12 mouse cellular contexts compared by ENCODE assay signal in genomic region chr4:104988102-104988501, GRCm38 (mm10).
DNase-seq lines count a peak whose midpoint lies in the region; TF ChIP-seq lines count a peak whose summit lies in the region.
"Had no signal": no experiment of that assay in that cellular context is flagged by ENCODE, and none has a peak within 500 bp of the region (broad histone marks: within the 10 kb centered on the region; RNA-seq: fewer than 3 reads in every experiment).

No protein-coding gene starts in this region.

- H3K9ac ChIP-seq in ES-E14 (ENCODE audit: insufficient read depth, low read depth, low read length, poor library complexity, severe bottlenecking) = no peak overlapping the region
- H3K9ac ChIP-seq: forebrain, embryonic 12.5 days; heart, embryonic 15.5 days; limb, embryonic 15.5 days; midbrain, embryonic 12.5 days had no signal

- no peaks in the 10 kb centered on the region for H3K36me3 ChIP-seq in ES-E14 (ENCODE audit: control insufficient read depth, insufficient read depth, low read length, poor library complexity, severe bottlenecking)
- H3K36me3 ChIP-seq: forebrain, embryonic 12.5 days; heart, embryonic 15.5 days; limb, embryonic 15.5 days; midbrain, embryonic 12.5 days had no signal

- no peaks in the 10 kb centered on the region for H3K4me1 ChIP-seq in ES-E14 (ENCODE audit: control insufficient read depth in 2 of 2, insufficient read depth in 2 of 2, low read length in 2 of 2, poor library complexity in 1 of 2)
- H3K4me1 ChIP-seq: forebrain, embryonic 12.5 days; heart, embryonic 15.5 days; limb, embryonic 15.5 days; midbrain, embryonic 12.5 days had no signal

- no peak overlapping the region for H3K4me3 ChIP-seq in ES-E14 (ENCODE audit: insufficient read depth in 1 of 2, low read depth in 1 of 2, low read length in 2 of 2, poor library complexity in 1 of 2, severe bottlenecking in 1 of 2)
- H3K4me3 ChIP-seq: forebrain, embryonic 12.5 days; heart, embryonic 15.5 days; limb, embryonic 15.5 days; midbrain, embryonic 12.5 days had no signal

- DNase-seq in 3T3-L1 (ENCODE audit: low read depth, low spot score) (peak; percentile 84), ES-E14 (ENCODE audit: low read depth, low spot score) (no peak)
- DNase-seq in adrenal gland, postnatal 36 days = peak; percentile 52 to 71
- DNase-seq in gonadal fat pad, adult 2 months (ENCODE audit: low read depth) = peak; percentile 42
- DNase-seq in kidney, postnatal 4 days = no peak
- no peak for DNase-seq in thymus, postnatal 36 days
- DNase-seq in layer of hippocampus, postnatal 36 days = no peak
- DNase-seq: thymus, adult 2 months had no signal

- in situ Hi-C loops in ES-E14 (cut with MboI; ENCODE audit: low sequenced_read_pairs in 2 of 2, unreplicated experiment in 2 of 2) = no loop called here

- no peaks in the 10 kb centered on the region for H3K9me3 ChIP-seq in ES-E14 (ENCODE audit: control insufficient read depth, insufficient read depth, low read depth, low read length)
- H3K9me3 ChIP-seq: forebrain, embryonic 12.5 days; heart, embryonic 15.5 days; limb, embryonic 15.5 days; midbrain, embryonic 12.5 days had no signal

- H3K27ac ChIP-seq in ES-E14 (ENCODE audit: insufficient read depth, low read depth, low read length, poor library complexity, severe bottlenecking) = no peak overlapping the region
- H3K27ac ChIP-seq: forebrain, embryonic 12.5 days; heart, embryonic 15.5 days; limb, embryonic 15.5 days; midbrain, embryonic 12.5 days had no signal

TF ChIP-seq in ES-E14, 5 proteins besides CTCF, POLR2A, EP300 and RAD21:
- no peak for TF ChIP-seq ZC3H11A (IDR thresholded peaks at IDR 0.05; ENCODE audit: borderline replicate concordance, low read depth, low read length)
- peak; percentile 74; the same call in 1 of the 2 replicates for TF ChIP-seq ZNF384 (IDR thresholded peaks at IDR 0.05; ENCODE audit: low read depth, low read length)

Comparison
In these comparisons a context has a peak if more than half of its experiments do, and no peak if none do; other contexts are left out.
1. DNase-seq: peak in 3T3-L1 (single experiment), adrenal gland, postnatal 36 days (2 of 2) and gonadal fat pad, adult 2 months (single experiment); none in ES-E14 (single experiment), kidney, postnatal 4 days (0 of 2), thymus, postnatal 36 days (0 of 2) and layer of hippocampus, postnatal 36 days (0 of 2).